Mouse (Mus musculus): ENCODE measurements at regions not wholly inside any gene's neighbourhood (a gene's known extent, or its start where the extent isn't known, plus 50 kb on each side); places are given as distances from the start of the nearest gene placed in this dataset.

DNA sequence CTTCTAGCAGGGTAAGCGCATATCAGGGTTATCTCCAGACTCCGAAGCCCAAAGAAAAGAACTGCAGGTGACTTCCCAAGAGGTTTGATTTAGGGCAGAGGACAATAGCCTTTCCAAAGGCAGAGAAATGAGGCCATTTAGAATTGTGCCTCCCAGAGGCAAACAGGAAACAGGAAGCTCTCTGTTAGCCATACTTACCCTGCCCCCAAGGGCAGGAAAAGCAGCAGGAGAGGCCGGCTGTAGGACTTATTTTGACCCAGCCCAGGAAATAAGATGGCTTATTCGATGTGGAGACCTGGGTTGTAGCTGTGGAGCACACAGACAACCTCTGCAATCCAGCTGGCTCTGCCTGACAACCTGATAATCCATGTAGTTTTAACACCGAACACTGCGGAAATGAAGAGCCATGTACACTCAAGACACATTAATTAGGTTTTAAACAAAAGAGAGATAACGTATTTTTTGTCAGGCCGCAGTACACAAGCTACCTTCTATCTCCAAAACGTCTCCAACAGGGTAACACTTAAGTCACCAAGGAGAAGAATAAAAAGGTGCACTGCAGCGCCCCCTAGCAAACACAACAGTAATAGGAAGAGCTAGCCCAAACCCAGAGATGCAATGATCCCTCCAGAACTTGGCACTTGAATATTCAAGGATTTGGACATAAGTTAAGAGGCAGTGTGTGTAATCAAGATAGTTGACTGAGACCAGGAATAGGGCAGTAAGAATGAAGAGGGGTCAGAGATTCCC is 62.4 kb upstream of the Kdr start:
- H3K4me3 ChIP-seq (ENCODE audit: low read length) = no peak overlapping the region
- peak overlapping the region; percentile 65 for H3K27ac ChIP-seq (ENCODE audit: low read length)
- no peaks in the 10 kb centered on the region for H3K4me1 ChIP-seq (ENCODE audit: control insufficient read depth, insufficient read depth, low read length)
- no peak overlapping the region for H3K4me2 ChIP-seq (ENCODE audit: low read depth, low read length)
- H3K9ac ChIP-seq (ENCODE audit: low read length) = no peak overlapping the region
- no peaks in the 10 kb centered on the region for H3K36me3 ChIP-seq (ENCODE audit: control insufficient read depth, insufficient read depth)
- 52% methylated on average over 10 of the region's 10 CpGs for WGBS
- no peaks in the 10 kb centered on the region for H3K27me3 ChIP-seq (ENCODE audit: control insufficient read depth, insufficient read depth, low read length)
- peaks cover 8% of the 10 kb centered on the region; the same call in 1 of the 2 replicates for H3K9me3 ChIP-seq (replicated peaks; ENCODE audit: control insufficient read depth, low read length)
- peak; percentile 45; the same call in 1 of the 2 replicates for ATAC-seq (replicated peaks; ENCODE audit: extremely low read depth, insufficient read depth, low FRiP score)

DNA sequence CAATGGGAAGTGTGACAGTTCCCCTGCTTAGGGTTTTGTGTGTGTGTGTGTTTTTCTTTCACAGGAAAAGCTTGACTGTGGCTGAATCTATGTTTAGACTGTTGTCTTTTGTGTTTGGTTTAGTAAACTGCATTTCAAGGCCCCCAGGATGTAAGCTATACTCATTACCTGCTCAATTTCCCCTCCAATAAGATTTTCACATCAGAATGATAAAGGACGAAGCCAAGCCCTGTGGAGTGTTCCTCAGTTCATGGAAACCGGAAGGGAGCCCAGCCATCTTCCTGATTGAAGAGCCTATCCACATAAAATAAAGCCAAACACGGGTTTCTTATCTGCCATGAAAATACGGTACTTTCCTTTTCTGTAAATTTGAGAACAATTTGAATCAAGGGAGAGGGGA is 50.5 kb upstream of the Kdr start:
- Histone ChIP-seq H3K4me3 (ENCODE audit: low read length) (no peak overlapping the region), H3K4me2 (ENCODE audit: low read depth, low read length) (no peak overlapping the region), H3K9ac (ENCODE audit: low read length) (no peak overlapping the region), H3K27me3 (ENCODE audit: control insufficient read depth, insufficient read depth, low read length) (no peaks in the 10 kb centered on the region), H3K4me1 (ENCODE audit: control insufficient read depth, insufficient read depth, low read length) (no peaks in the 10 kb centered on the region), H3K36me3 (ENCODE audit: control insufficient read depth, insufficient read depth) (no peaks in the 10 kb centered on the region), H3K27ac (ENCODE audit: low read length) (peak overlapping the region; percentile 2; the same call in 1 of the 2 replicates), H3K9me3 (replicated peaks; ENCODE audit: control insufficient read depth, low read length) (no peaks in the 10 kb centered on the region)
- 37% methylated on average over 4 of the region's 4 CpGs for WGBS
- ATAC-seq (replicated peaks; ENCODE audit: extremely low read depth, insufficient read depth, low FRiP score) = no peak

All from heart, embryonic 16.5 days (tissue).